Mouse (Mus musculus) embryonic facial prominence, embryonic 10.5 days (tissue): ENCODE results near the gene Zmiz1. TPM values are rescaled to one million over a fixed set of nuclear protein-coding genes. Genes with fewer than 3 reads are reported as not detected.

Experiments used
- DNase-seq: peaks from one replicate; pipeline ENCODE4 v3.0.0-alpha.2; 2017; ENCODE audit warnings: low spot score
- H3K27ac ChIP-seq: fragments of 300-500 bp; sonication (generic); replicated peaks from 2 replicates; pipeline ENCODE4 v1.5.1; 2016; ENCODE audit warnings: mild to moderate bottlenecking
- H3K27me3 ChIP-seq: fragments of 300-500 bp; sonication (generic); replicated peaks from 2 replicates; pipeline ENCODE4 v1.6.1; 2016; ENCODE audit warnings: low read depth, mild to moderate bottlenecking; ENCODE audit not compliant: poor library complexity, severe bottlenecking
- H3K36me3 ChIP-seq: fragments of 300-500 bp; sonication (generic); replicated peaks from 2 replicates; pipeline ENCODE4 v1.6.1; 2016; ENCODE audit warnings: mild to moderate bottlenecking, moderate library complexity
- H3K4me1 ChIP-seq: fragments of 300-500 bp; sonication (generic); 2 replicates; pipeline ENCODE4 v1.6.1; 2016
- H3K4me3 ChIP-seq: fragments of 300-500 bp; sonication (generic); 2 replicates; pipeline ENCODE4 v1.5.1; 2016; ENCODE audit warnings: mild to moderate bottlenecking, moderate library complexity
- H3K9me3 ChIP-seq: fragments of 300-500 bp; sonication (generic); 2 replicates; pipeline ENCODE4 v1.6.1; 2016; ENCODE audit warnings: mild to moderate bottlenecking
- WGBS: fragments of 180-500 bp; shearing (Covaris S2); methylation state at CpG from one replicate; pipeline ENCODE4 v1.1.7; 2016; 5-methylcytosine and 5-hydroxymethylcytosine counted together
- polyA plus RNA-seq: library from polyadenylated mRNA; unstranded; fragments of >200 nt; fragmentation: Nextera tagmentation; extraction: Ambion mirVana; gene quantifications from 2 replicates; pipeline ENCODE4 v1.2.1, GENCODE M21; 2016

Zmiz1 gene
- polyA plus RNA-seq, 1 experiment from 2014 or later = 42.8 TPM

- 1% methylated on average over 31 of the region's 31 CpGs for WGBS
- Histone ChIP-seq H3K27ac (peak overlapping the region; percentile 99), H3K4me3 (peak overlapping the region; percentile 89), H3K4me1 (peaks cover 91% of the 10 kb centered on the region), H3K36me3 (peaks cover 15% of the 10 kb centered on the region), H3K9me3 (no peaks in the 10 kb centered on the region), H3K27me3 (no peaks in the 10 kb centered on the region)
- peak; percentile 87 for DNase-seq
Measured at GRCm38 (mm10) chr14:25606372-25607140, 147.6 kb downstream of the Zmiz1 start.

GRCm38 (mm10) chr14:25607141-25607967 is 148.4 kb downstream of the Zmiz1 start:
- Histone ChIP-seq H3K27ac (peak overlapping the region; percentile 99), H3K4me1 (peaks cover 91% of the 10 kb centered on the region), H3K36me3 (peaks cover 20% of the 10 kb centered on the region), H3K27me3 (no peaks in the 10 kb centered on the region), H3K4me3 (peak overlapping the region; percentile 89), H3K9me3 (no peaks in the 10 kb centered on the region)
- DNase-seq = peak; percentile 87
- WGBS = under 1% methylated on average over 103 of the region's 103 CpGs

- under 1% methylated on average over 53 of the region's 53 CpGs for WGBS
- Histone ChIP-seq H3K4me3 (peak overlapping the region; percentile 89), H3K4me1 (peaks cover 88% of the 10 kb centered on the region)
Measured at GRCm38 (mm10) chr14:25607968-25608491, 149.0 kb downstream of the Zmiz1 start.

GRCm38 (mm10) chr14:25608618-25609017 is 149.6 kb downstream of the Zmiz1 start:
- peak overlapping the region; percentile 99 for H3K27ac ChIP-seq
- no peaks in the 10 kb centered on the region for H3K9me3 ChIP-seq
- H3K4me3 ChIP-seq = peak overlapping the region; percentile 89
- H3K4me1 ChIP-seq = peaks cover 82% of the 10 kb centered on the region
- H3K36me3 ChIP-seq = peaks cover 26% of the 10 kb centered on the region
- no peak for DNase-seq
- no peaks in the 10 kb centered on the region for H3K27me3 ChIP-seq
- WGBS = 8% methylated on average over 4 of the region's 4 CpGs

More at GRCm38 (mm10) chr14:25607968-25608491, 149.0 kb downstream of the Zmiz1 start:
- no peaks in the 10 kb centered on the region for H3K9me3 ChIP-seq
- H3K27me3 ChIP-seq = no peaks in the 10 kb centered on the region
- peaks cover 21% of the 10 kb centered on the region for H3K36me3 ChIP-seq
- peak; percentile 78 for DNase-seq
- H3K27ac ChIP-seq = peak overlapping the region; percentile 99

DNA sequence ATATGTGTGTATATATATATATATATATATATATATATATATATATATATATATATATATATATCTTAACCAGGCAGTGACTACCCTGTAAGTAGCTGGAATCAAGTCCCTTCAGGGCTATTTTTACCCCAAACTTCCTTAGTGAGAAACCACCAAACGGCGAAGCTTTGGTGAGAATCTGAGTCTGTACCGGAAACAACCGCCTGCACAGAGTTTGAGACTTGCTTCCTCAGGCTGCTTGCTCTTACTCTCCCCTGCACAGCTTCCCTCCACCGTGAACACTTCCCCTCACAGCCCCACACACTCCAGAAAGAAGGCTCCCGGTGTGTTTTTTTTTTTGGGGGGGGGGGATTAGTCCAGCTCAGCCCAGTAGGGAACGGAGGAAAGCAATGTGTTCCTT is 150.4 kb downstream of the Zmiz1 start:
- H3K4me1 ChIP-seq = peaks cover 79% of the 10 kb centered on the region
- 79% methylated on average over 7 of the region's 7 CpGs for WGBS

DNA sequence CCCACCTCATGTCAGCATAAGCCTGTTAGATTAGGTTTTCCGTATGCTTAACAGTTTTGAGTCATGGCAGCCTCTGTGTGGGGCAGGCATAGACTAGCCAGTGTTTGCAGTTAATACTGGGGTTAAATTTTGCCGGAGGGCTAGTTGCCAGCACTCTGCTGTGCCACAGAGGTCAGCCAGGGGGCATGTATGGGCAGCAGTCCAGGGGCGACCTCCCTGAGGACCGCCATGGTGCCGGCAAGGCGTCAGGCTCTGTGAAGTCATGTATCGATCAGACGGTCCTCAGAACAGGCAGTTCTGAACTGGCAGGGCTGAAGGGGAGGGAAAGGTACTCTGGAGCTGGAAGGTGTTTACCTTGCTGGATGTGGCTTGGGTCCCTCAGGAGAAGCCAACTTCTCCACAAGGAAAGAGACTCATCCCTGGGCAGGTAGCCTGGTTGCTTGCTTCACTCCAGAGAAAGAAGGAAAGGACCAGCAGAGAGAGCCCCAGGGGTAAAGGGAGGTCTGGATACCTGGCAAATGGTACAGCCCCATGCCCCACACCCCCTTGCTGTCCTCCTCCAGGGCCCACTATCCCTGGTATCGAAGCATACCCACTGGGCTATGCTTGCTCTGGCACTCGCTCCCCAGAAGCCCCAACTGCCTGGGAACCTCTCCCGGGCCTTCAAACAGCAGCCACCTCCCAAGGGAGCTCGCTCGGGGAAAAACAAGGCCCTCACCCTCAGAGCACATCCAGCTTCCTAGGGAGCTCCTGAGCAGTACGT is 151.6 kb downstream of the Zmiz1 start:
- WGBS = 57% methylated on average over 14 of the region's 14 CpGs
- H3K4me3 ChIP-seq = peak overlapping the region; percentile 25
- peaks cover 79% of the 10 kb centered on the region for H3K4me1 ChIP-seq

More for the DNA sequence above, 150.4 kb downstream of the Zmiz1 start:
- no peaks in the 10 kb centered on the region for H3K9me3 ChIP-seq
- no peak for DNase-seq
- peaks cover 33% of the 10 kb centered on the region for H3K36me3 ChIP-seq
- peak overlapping the region; percentile 25; the same call in 1 of the 2 replicates for H3K4me3 ChIP-seq
- H3K27me3 ChIP-seq = no peaks in the 10 kb centered on the region
- no peak overlapping the region for H3K27ac ChIP-seq

GRCm38 (mm10) chr14:25611159-25611697 is 152.2 kb downstream of the Zmiz1 start:
- H3K36me3 ChIP-seq = peaks cover 52% of the 10 kb centered on the region
- H3K27ac ChIP-seq = peak overlapping the region; percentile 66
- 58% methylated on average over 9 of the region's 9 CpGs for WGBS

More for the DNA sequence above, 151.6 kb downstream of the Zmiz1 start:
- peak; percentile 16 for DNase-seq
- Histone ChIP-seq H3K27ac (peak overlapping the region; percentile 66), H3K36me3 (peaks cover 46% of the 10 kb centered on the region), H3K9me3 (no peaks in the 10 kb centered on the region), H3K27me3 (no peaks in the 10 kb centered on the region)

DNA sequence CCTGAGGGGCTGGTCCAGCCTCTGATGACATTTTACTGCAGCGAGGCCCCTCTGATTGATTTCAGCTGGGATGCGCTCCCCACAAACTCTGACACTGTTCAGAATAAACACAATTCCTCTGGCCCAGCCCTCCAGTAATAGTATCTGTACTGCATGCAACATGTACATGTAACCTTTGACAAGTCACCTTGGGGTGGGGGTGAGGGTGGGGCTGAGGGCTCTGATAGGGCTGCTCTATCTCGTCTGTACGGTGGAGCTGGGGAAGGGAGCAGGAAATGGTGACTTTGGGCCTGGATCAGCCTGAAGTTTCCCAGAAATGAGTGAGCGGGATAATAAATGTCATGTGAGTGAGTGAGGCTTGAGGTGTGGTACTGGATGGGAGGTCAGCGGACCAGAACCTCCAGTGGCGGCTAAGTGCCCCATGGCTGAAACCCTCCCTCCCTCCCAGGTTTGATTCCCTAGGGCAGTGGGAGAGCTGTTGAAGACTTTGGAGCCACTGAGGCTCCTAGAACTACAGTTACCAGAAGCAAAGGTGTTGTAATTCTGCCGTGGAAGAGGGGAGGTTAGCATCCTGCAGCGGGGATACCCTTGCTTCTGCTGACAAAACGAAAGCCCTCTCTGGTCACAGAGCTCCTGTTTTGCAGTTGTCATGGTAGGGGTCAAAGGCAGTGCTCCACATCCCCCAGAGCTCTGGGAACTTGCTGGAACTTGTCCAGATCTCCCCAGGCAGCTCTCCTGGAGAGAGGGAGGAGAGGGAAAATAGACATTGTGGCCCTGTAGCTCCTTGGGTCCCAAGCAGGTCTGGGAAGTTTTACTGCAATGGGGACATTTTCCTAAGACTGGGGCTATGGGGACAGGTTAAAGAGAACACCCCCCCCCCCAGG is 153.1 kb downstream of the Zmiz1 start:
- Histone ChIP-seq H3K27me3 (no peaks in the 10 kb centered on the region), H3K36me3 (peaks cover 60% of the 10 kb centered on the region)

More at GRCm38 (mm10) chr14:25611159-25611697, 152.2 kb downstream of the Zmiz1 start:
- Histone ChIP-seq H3K9me3 (no peaks in the 10 kb centered on the region), H3K4me3 (peak overlapping the region; percentile 25), H3K27me3 (no peaks in the 10 kb centered on the region), H3K4me1 (peaks cover 79% of the 10 kb centered on the region)
- no peak for DNase-seq

GRCm38 (mm10) chr14:25613942-25614575 is 155.1 kb downstream of the Zmiz1 start:
- WGBS = 90% methylated on average over 8 of the region's 8 CpGs
- no peak for DNase-seq
- Histone ChIP-seq H3K4me1 (peaks cover 76% of the 10 kb centered on the region), H3K9me3 (no peaks in the 10 kb centered on the region), H3K36me3 (peaks cover 80% of the 10 kb centered on the region), H3K4me3 (no peak overlapping the region), H3K27ac (no peak overlapping the region), H3K27me3 (no peaks in the 10 kb centered on the region)

More for the DNA sequence above, 153.1 kb downstream of the Zmiz1 start:
- peak overlapping the region; percentile 66 for H3K27ac ChIP-seq
- no peaks in the 10 kb centered on the region for H3K9me3 ChIP-seq
- no peak for DNase-seq
- peak overlapping the region; percentile 12; the same call in 1 of the 2 replicates for H3K4me3 ChIP-seq
- peaks cover 79% of the 10 kb centered on the region for H3K4me1 ChIP-seq
- 72% methylated on average over 10 of the region's 10 CpGs for WGBS

DNA sequence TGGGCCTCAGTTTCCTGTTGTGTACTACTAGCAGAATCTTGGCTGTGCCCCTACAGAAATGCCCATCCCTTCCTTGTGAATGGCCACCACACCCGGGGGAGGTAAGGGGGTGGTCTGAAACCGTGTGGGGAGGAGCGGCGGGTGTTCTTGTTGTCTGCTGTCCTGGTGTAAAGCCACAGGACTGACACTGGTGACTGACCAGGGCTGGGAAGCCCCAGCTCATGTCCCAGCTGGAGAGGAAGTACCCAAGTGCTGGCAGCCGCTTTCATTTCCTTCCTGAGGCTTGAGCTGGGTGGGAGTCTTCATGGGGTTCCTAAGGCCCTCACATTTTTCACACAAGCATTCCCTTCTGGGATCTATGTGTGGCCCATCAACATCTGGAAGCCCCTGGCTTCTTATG is 155.7 kb downstream of the Zmiz1 start:
- 83% methylated on average over 5 of the region's 5 CpGs for WGBS
- peaks cover 77% of the 10 kb centered on the region for H3K4me1 ChIP-seq
- no peak for DNase-seq
- H3K27ac ChIP-seq = no peak overlapping the region
- no peaks in the 10 kb centered on the region for H3K9me3 ChIP-seq
- H3K4me3 ChIP-seq = no peak overlapping the region
- H3K27me3 ChIP-seq = no peaks in the 10 kb centered on the region
- H3K36me3 ChIP-seq = peaks cover 87% of the 10 kb centered on the region
